Mouse (Mus musculus) spleen, adult 12 weeks (tissue): Measurements from ENCODE around the gene 4921539E11Rik.
A peak's percentile ranks its signal among the peaks of the same experiment; 100 is the strongest.

Experiments
- DNase-seq: peaks from one replicate; pipeline ENCODE4 v3.0.0; 2022; ENCODE audit warnings: low spot score

4921539E11Rik gene

GRCm38 (mm10) chr4:103232156-103232555, 58.5 kb downstream of the 4921539E11Rik start:
- DNase-seq = no peak

- no peak for DNase-seq
Measured at GRCm38 (mm10) chr4:103222854-103223253, 67.8 kb downstream of the 4921539E11Rik start.

- no peak for DNase-seq
Measured at GRCm38 (mm10) chr4:103221789-103222188, 68.9 kb downstream of the 4921539E11Rik start.

GRCm38 (mm10) chr4:103219011-103219410, 71.7 kb downstream of the 4921539E11Rik start:
- no peak for DNase-seq

GRCm38 (mm10) chr4:103216046-103216445, 74.6 kb downstream of the 4921539E11Rik start:
- no peak for DNase-seq

GRCm38 (mm10) chr4:103214925-103215820, 75.5 kb downstream of the 4921539E11Rik start, which contains the start of gene Slc35d1:
Gene Slc35d1 (minus strand): TSS chr4:103215164.
- DNase-seq = peak; percentile 63

- DNase-seq = peak; percentile 55
Measured at GRCm38 (mm10) chr4:103214498-103214924, 76.2 kb downstream of the 4921539E11Rik start.

GRCm38 (mm10) chr4:103213859-103214497, 76.7 kb downstream of the 4921539E11Rik start:
- no peak for DNase-seq

GRCm38 (mm10) chr4:103208553-103208952, 82.1 kb downstream of the 4921539E11Rik start:
- no peak for DNase-seq

- no peak for DNase-seq
Measured at GRCm38 (mm10) chr4:103203646-103204045, 87.0 kb downstream of the 4921539E11Rik start.

- DNase-seq = no peak
Measured at GRCm38 (mm10) chr4:103200046-103200445, 90.6 kb downstream of the 4921539E11Rik start.

- DNase-seq = no peak
Measured at GRCm38 (mm10) chr4:103199086-103199485, 91.6 kb downstream of the 4921539E11Rik start.

GRCm38 (mm10) chr4:103197401-103197800, 93.3 kb downstream of the 4921539E11Rik start:
- no peak for DNase-seq

- DNase-seq = no peak
Measured at GRCm38 (mm10) chr4:103192421-103192820, 98.2 kb downstream of the 4921539E11Rik start.

GRCm38 (mm10) chr4:103188786-103189640, 101.7 kb downstream of the 4921539E11Rik start:
- DNase-seq = no peak
